Mouse (Mus musculus) retina, embryonic 14.5 days (tissue): ENCODE measurements at regions not wholly inside any gene's neighbourhood (a gene's known extent, or its start where the extent isn't known, plus 50 kb on each side); places are given as distances from the start of the nearest gene placed in this dataset.
A peak's percentile ranks its signal among the peaks of the same experiment; 100 is the strongest.

Experiments
- DNase-seq: peaks from one replicate; pipeline ENCODE4 v3.0.0-alpha.2; 2015; ENCODE audit warnings: low spot score

- no peak for DNase-seq
These were observed 858.5 kb downstream of the Zfp704 start for GRCm38 (mm10) chr3:8751356-8751755.

GRCm38 (mm10) chr3:8750858-8751257 lies 859.0 kb downstream of the Zfp704 start:
- no peak for DNase-seq

- DNase-seq: no peak
These were observed 859.7 kb downstream of the Zfp704 start for GRCm38 (mm10) chr3:8750162-8750561.

GRCm38 (mm10) chr3:8747201-8747600 lies 862.7 kb downstream of the Zfp704 start:
- no peak for DNase-seq

GRCm38 (mm10) chr3:8746677-8747076 lies 863.2 kb downstream of the Zfp704 start:
- no peak for DNase-seq

GRCm38 (mm10) chr3:8746037-8746436 lies 863.8 kb downstream of the Zfp704 start:
- DNase-seq: no peak

- no peak for DNase-seq
These were observed 865.0 kb downstream of the Zfp704 start for GRCm38 (mm10) chr3:8744857-8745256.

GRCm38 (mm10) chr3:8743650-8744049 lies 866.2 kb downstream of the Zfp704 start:
- DNase-seq: no peak

GRCm38 (mm10) chr3:8741266-8742023 lies 868.4 kb downstream of the Zfp704 start:
- DNase-seq: no peak

- DNase-seq: no peak
These were observed 869.2 kb downstream of the Zfp704 start for GRCm38 (mm10) chr3:8740710-8741109.

GRCm38 (mm10) chr3:8739299-8739698 lies 870.6 kb downstream of the Zfp704 start:
- no peak for DNase-seq

- DNase-seq: peak; percentile 79
These were observed 873.5 kb downstream of the Zfp704 start for GRCm38 (mm10) chr3:8736239-8736953.

GRCm38 (mm10) chr3:8734096-8734495 lies 875.8 kb downstream of the Zfp704 start:
- DNase-seq: no peak

- DNase-seq: peak; percentile 35
These were observed 878.5 kb downstream of the Zfp704 start for GRCm38 (mm10) chr3:8731398-8731797.

- DNase-seq: peak; percentile 28
These were observed 888.0 kb downstream of the Zfp704 start for GRCm38 (mm10) chr3:8721628-8722594.

- no peak for DNase-seq
These were observed 889.2 kb downstream of the Zfp704 start for GRCm38 (mm10) chr3:8720586-8721100.

- peak; percentile 15 for DNase-seq
These were observed 891.7 kb downstream of the Zfp704 start for GRCm38 (mm10) chr3:8718206-8718605.

GRCm38 (mm10) chr3:8717334-8717812 lies 892.5 kb downstream of the Zfp704 start:
- peak; percentile 80 for DNase-seq
